Mouse (Mus musculus) monocyte, adult 2 months (primary cell): ENCODE measurements at regions not wholly inside any gene's neighbourhood (a gene's known extent, or its start where the extent isn't known, plus 50 kb on each side); places are given as distances from the start of the nearest gene placed in this dataset.

Experiments
- DNase-seq, 2 experiments: peaks; one replicate each; pipeline ENCODE4 v3.0.0; 2022; ENCODE audit warnings: low spot score in 2 of 2, low read depth in 1 of 2

GRCm38 (mm10) chr8:12064664-12065063 is 214.0 kb upstream of the A230072I06Rik start:
- no peak for DNase-seq

- DNase-seq = no peak
These were observed 212.2 kb upstream of the A230072I06Rik start for GRCm38 (mm10) chr8:12066454-12066853.

GRCm38 (mm10) chr8:12073311-12073999 is 205.2 kb upstream of the A230072I06Rik start:
- DNase-seq = no peak

GRCm38 (mm10) chr8:12075943-12076342 is 202.7 kb upstream of the A230072I06Rik start:
- no peak for DNase-seq

GRCm38 (mm10) chr8:12076811-12077375 is 201.7 kb upstream of the A230072I06Rik start:
- DNase-seq = no peak

- no peak for DNase-seq
These were observed 200.7 kb upstream of the A230072I06Rik start for GRCm38 (mm10) chr8:12077896-12078295.

- no peak for DNase-seq
These were observed 199.7 kb upstream of the A230072I06Rik start for GRCm38 (mm10) chr8:12078679-12079566.

- no peak for DNase-seq
These were observed 197.1 kb upstream of the A230072I06Rik start for GRCm38 (mm10) chr8:12081536-12081935.

- no peak for DNase-seq
These were observed 191.3 kb upstream of the A230072I06Rik start for GRCm38 (mm10) chr8:12087192-12087800.

GRCm38 (mm10) chr8:12100145-12100544 is 178.5 kb upstream of the A230072I06Rik start:
- no peak for DNase-seq

GRCm38 (mm10) chr8:12103296-12103695 is 175.3 kb upstream of the A230072I06Rik start:
- DNase-seq = no peak

GRCm38 (mm10) chr8:12105106-12105901 is 173.3 kb upstream of the A230072I06Rik start:
- DNase-seq = no peak

- no peak for DNase-seq
These were observed 170.0 kb upstream of the A230072I06Rik start for GRCm38 (mm10) chr8:12108578-12108977.

- DNase-seq = no peak
These were observed 167.0 kb upstream of the A230072I06Rik start for GRCm38 (mm10) chr8:12111626-12112025.

GRCm38 (mm10) chr8:12113023-12113422 is 165.6 kb upstream of the A230072I06Rik start:
- DNase-seq = no peak

GRCm38 (mm10) chr8:12126374-12127001 is 152.1 kb upstream of the A230072I06Rik start:
- DNase-seq = no peak

GRCm38 (mm10) chr8:12127106-12127800 is 151.4 kb upstream of the A230072I06Rik start:
- DNase-seq = no peak

- no peak for DNase-seq
These were observed 150.7 kb upstream of the A230072I06Rik start for GRCm38 (mm10) chr8:12127801-12128490.

GRCm38 (mm10) chr8:12130591-12130990 is 148.0 kb upstream of the A230072I06Rik start:
- DNase-seq = no peak
